Mouse (Mus musculus) intestine, postnatal 0 days (tissue): Measurements from ENCODE around the gene Rpl36-ps4. TPM values are rescaled to one million over a fixed set of nuclear protein-coding genes. Genes with fewer than 3 reads are reported as not detected.
"Not testable (repeated sequence)": the region's sequence is repeated elsewhere in the genome, so short reads cannot be mapped to it uniquely, and the experiment has no call there.

Experiments
- ATAC-seq: fragments of 200-750 bp; cut with Nextera tagmentation; 2 replicates; pipeline ENCODE4 v1.8.0; 2017; ENCODE audit warnings: mild to moderate bottlenecking, moderate TSS enrichment, moderate library complexity
- H3K27ac ChIP-seq: fragments of 300-500 bp; sonication (generic); 2 replicates; pipeline ENCODE4 v1.5.1; 2014; ENCODE audit warnings: mild to moderate bottlenecking, low read depth, low read length, moderate library complexity
- H3K27me3 ChIP-seq: fragments of 300-500 bp; sonication (generic); replicated peaks from 2 replicates; pipeline ENCODE4 v1.6.1; 2014; ENCODE audit warnings: low read length, mixed read lengths; ENCODE audit not compliant: control insufficient read depth, insufficient read depth
- H3K36me3 ChIP-seq: fragments of 300-500 bp; sonication (generic); 2 replicates; pipeline ENCODE4 v1.6.1; 2014; ENCODE audit warnings: mild to moderate bottlenecking, moderate library complexity; ENCODE audit not compliant: control insufficient read depth, insufficient read depth
- H3K4me1 ChIP-seq: fragments of 300-500 bp; sonication (generic); replicated peaks from 2 replicates; pipeline ENCODE4 v1.6.1; 2014; ENCODE audit warnings: antibody characterized with exemption, low read length, mixed read lengths; ENCODE audit not compliant: control insufficient read depth, insufficient read depth
- H3K4me2 ChIP-seq: fragments of 300-500 bp; sonication (generic); replicated peaks from 2 replicates; pipeline ENCODE4 v1.6.1; 2014; ENCODE audit warnings: low read depth, mild to moderate bottlenecking, moderate library complexity
- H3K4me3 ChIP-seq: fragments of 300-500 bp; sonication (generic); 2 replicates; pipeline ENCODE4 v1.5.1; 2014; ENCODE audit warnings: low read depth, low read length
- H3K9ac ChIP-seq: fragments of 300-500 bp; sonication (generic); 2 replicates; pipeline ENCODE4 v1.6.1; 2014; ENCODE audit warnings: mild to moderate bottlenecking, low read depth, low read length
- H3K9me3 ChIP-seq: fragments of 300-500 bp; sonication (generic); 2 replicates; pipeline ENCODE4 v1.6.1; 2016; ENCODE audit warnings: mixed run types; ENCODE audit not compliant: control insufficient read depth
- CTCF ChIP-seq: sonication (generic); IDR thresholded peaks from 2 replicates; pipeline ENCODE4 v1.5.1; 2016; ENCODE audit warnings: low read depth, mild to moderate bottlenecking, control low read depth, antibody characterized with exemption, moderate library complexity
- WGBS: fragments of 180-500 bp; shearing (Covaris S2); extraction: QIAGEN DNeasy Blood & Tissue Kit; methylation state at CpG from one replicate; pipeline ENCODE4 v1.1.7; 2014; 5-methylcytosine and 5-hydroxymethylcytosine counted together
- polyA plus RNA-seq: library from polyadenylated mRNA; unstranded; fragments of >200 nt; fragmentation: Nextera tagmentation; extraction: Ambion mirVana; gene quantifications from 2 replicates; pipeline ENCODE4 v1.2.1, GENCODE M21; 2015

Rpl36-ps4 gene
- polyA plus RNA-seq, 1 experiment from 2014 or later = not detected

- ATAC-seq = no peak
- Histone ChIP-seq H3K4me3 (no peak overlapping the region), H3K27ac (no peak overlapping the region), H3K4me1 (no peaks in the 10 kb centered on the region), H3K4me2 (no peak overlapping the region), H3K9ac (no peak overlapping the region), H3K9me3 (no peaks in the 10 kb centered on the region), H3K27me3 (no peaks in the 10 kb centered on the region), H3K36me3 (no peaks in the 10 kb centered on the region)
- WGBS = 72% methylated on average over 10 of the region's 10 CpGs
- no peak for TF ChIP-seq CTCF
Observed at GRCm38 (mm10) chr17:87934326-87934725, 13.5 kb downstream of the Rpl36-ps4 start.

DNA sequence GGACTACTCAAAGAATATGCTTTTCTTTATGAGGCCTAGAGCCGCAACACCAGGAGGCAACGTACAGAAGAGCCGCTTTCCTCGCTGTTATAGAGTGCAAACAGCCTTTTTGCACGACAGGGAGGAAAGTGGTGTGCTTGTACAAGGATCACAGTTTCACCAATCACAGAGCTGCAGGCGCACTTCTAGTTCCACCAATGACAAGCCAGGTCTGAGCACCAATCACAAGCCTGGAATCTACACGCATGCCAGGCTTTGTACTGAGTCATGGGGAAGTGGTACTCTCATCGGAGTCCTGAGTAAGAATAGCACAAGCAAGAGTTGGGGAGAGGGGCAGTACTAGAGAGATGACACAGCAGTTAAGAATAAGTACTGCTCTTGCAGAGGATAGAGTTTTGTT lies 14.0 kb downstream of the Rpl36-ps4 start:
- no peak overlapping the region for H3K4me3 ChIP-seq
- no peaks in the 10 kb centered on the region for H3K4me1 ChIP-seq
- no peak overlapping the region for H3K27ac ChIP-seq
- no peaks in the 10 kb centered on the region for H3K9me3 ChIP-seq
- no peaks in the 10 kb centered on the region for H3K27me3 ChIP-seq
- ATAC-seq = no peak
- H3K9ac ChIP-seq = no peak overlapping the region
- no peak for TF ChIP-seq CTCF
- WGBS = 87% methylated on average over 8 of the region's 8 CpGs
- H3K36me3 ChIP-seq = no peaks in the 10 kb centered on the region
- H3K4me2 ChIP-seq = no peak overlapping the region

DNA sequence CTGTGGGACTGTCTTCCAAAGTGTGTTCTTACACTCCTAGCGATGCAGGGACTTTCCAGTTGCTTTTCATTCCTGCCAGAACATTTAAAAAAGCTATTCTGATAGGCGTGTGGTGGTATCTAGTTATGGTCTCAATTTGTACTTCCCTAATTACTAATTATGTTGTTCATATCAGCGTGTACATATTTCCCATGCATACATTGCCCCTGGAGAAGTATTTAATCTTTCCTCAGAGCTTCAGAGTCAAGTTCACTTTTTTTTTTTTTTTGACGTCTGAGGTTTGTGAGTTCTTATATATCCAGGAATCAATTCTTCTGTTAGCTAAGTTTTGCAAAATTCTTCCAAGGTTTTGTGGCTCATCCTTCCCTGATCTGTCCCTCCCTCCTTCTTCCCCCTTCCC lies 15.4 kb downstream of the Rpl36-ps4 start:
- no peak for TF ChIP-seq CTCF
- Histone ChIP-seq H3K9ac (no peak overlapping the region), H3K4me1 (no peaks in the 10 kb centered on the region), H3K36me3 (no peaks in the 10 kb centered on the region), H3K9me3 (no peaks in the 10 kb centered on the region), H3K27me3 (no peaks in the 10 kb centered on the region), H3K4me3 (no peak overlapping the region), H3K4me2 (no peak overlapping the region), H3K27ac (no peak overlapping the region)
- 73% methylated on average over 4 of the region's 4 CpGs for WGBS
- no peak for ATAC-seq

GRCm38 (mm10) chr17:87948965-87949584 lies 28.3 kb downstream of the Rpl36-ps4 start:
- Histone ChIP-seq H3K27me3 (no peaks in the 10 kb centered on the region), H3K9ac (no peak overlapping the region), H3K4me3 (no peak overlapping the region), H3K36me3 (no peaks in the 10 kb centered on the region), H3K4me1 (no peaks in the 10 kb centered on the region), H3K4me2 (no peak overlapping the region), H3K9me3 (no peaks in the 10 kb centered on the region), H3K27ac (no peak overlapping the region)
- no peak for ATAC-seq
- TF ChIP-seq CTCF = peak; percentile 98
- WGBS = 40% methylated on average over 16 of the region's 16 CpGs

DNA sequence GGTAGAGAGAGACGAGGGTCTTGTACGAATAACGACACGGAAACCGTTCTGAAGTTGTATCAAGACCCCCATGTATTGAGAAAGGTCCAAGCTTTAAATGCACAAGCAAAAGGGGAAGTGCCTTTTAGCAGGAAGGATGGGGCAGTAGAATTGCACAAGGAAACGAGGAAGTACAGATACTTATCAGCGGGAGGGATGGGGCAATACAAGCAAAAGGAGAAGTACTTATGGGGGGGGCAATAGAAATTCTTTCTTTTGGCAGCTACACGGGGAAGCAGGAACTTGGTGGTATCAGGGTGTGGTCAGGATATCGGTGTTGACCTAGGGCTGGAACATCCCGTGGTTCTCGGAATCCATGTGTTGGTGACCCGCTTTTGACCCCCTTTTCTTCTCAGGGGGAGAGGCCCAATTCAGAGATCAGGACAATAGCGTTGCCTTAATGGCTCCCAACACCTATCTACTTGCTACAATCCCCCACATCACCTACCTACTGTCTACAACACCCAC lies 33.9 kb downstream of the Rpl36-ps4 start:
- ATAC-seq, H3K4me3 ChIP-seq, H3K27me3 ChIP-seq, H3K27ac ChIP-seq, H3K9me3 ChIP-seq, H3K36me3 ChIP-seq, H3K4me1 ChIP-seq, H3K9ac ChIP-seq, H3K4me2 ChIP-seq: not testable (repeated sequence)
- 73% methylated on average over 13 of the region's 13 CpGs for WGBS

GRCm38 (mm10) chr17:87957096-87957840 lies 36.5 kb downstream of the Rpl36-ps4 start:
- H3K9ac ChIP-seq = no peak overlapping the region
- H3K4me2 ChIP-seq = no peak overlapping the region
- no peak overlapping the region for H3K4me3 ChIP-seq
- no peak for ATAC-seq
- no peak for TF ChIP-seq CTCF
- no peaks in the 10 kb centered on the region for H3K9me3 ChIP-seq
- WGBS = 72% methylated on average over 12 of the region's 12 CpGs
- no peaks in the 10 kb centered on the region for H3K36me3 ChIP-seq
- H3K4me1 ChIP-seq = no peaks in the 10 kb centered on the region
- no peak overlapping the region for H3K27ac ChIP-seq
- no peaks in the 10 kb centered on the region for H3K27me3 ChIP-seq
